Mouse (Mus musculus) brain, embryonic 14.5 days (tissue): Measurements from ENCODE around the gene Hist1h2be.

Experiments used
- CTCF ChIP-seq: fragments of 200-500 bp; IDR thresholded peaks from 2 replicates; pipeline ENCODE4 v1.5.1; 2012; ENCODE audit warnings: inconsistent platforms, mild to moderate bottlenecking, moderate library complexity, borderline replicate concordance; ENCODE audit not compliant: insufficient read depth, insufficient read length; ENCODE audit errors: extremely low read depth
- POLR2A ChIP-seq: fragments of 200-500 bp; IDR thresholded peaks from 2 replicates; pipeline ENCODE4 v1.6.1; 2012; ENCODE audit warnings: mild to moderate bottlenecking, inconsistent platforms, borderline replicate concordance; ENCODE audit not compliant: poor library complexity, insufficient read depth, insufficient read length, severe bottlenecking; ENCODE audit errors: extremely low read depth

DNA sequence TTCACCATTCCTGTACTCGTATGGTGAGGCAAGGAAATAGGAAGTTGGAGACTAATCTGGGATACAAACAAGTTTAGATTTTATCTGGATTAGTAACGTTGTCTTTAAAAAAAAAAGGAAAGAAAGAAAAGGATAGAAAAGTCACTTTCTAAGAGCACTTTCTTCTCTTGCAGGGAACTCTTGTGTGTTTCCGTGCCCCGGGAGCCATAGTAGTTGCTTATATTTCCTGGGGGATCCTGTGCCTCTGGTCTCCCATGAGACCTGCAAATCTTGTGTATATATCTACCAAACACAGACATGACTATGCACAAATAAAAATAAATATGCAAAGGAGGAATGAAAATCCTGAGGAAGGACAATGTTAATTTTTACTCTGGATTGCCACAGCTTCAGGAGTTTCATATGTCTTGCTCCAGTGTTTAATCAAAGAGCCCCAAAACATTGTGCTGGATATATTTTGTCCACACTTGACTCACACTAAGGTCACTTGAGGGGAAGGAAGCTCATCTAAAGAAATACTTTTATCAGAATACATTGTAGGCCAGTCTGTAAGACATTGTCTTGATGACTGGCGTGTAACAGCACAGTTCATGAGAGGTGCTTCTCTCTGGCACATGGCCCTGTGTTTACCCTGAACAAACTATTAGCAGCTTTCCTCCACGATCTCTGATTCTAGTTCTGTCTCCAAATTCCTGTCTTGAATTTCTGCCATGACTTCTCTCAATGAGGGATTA is 43.9 kb downstream of the Hist1h2be start:
- TF ChIP-seq CTCF (no peak), POLR2A (no peak)
